Mouse (Mus musculus) small intestine, adult 2 months (tissue): ENCODE measurements around the gene Slc25a47. TPM values are rescaled to one million over a fixed set of nuclear protein-coding genes. Genes with fewer than 3 reads are reported as not detected.

ENCODE experiments used
- H3K27ac ChIP-seq: fragments of 200-500 bp; 2 replicates; pipeline ENCODE4 v1.5.1; 2012; ENCODE audit warnings: low read depth, low read length, control low read depth, inconsistent platforms; ENCODE audit not compliant: insufficient read depth
- H3K27me3 ChIP-seq: fragments of 200-500 bp; 2 replicates; pipeline ENCODE4 v1.6.1; 2012; ENCODE audit warnings: mild to moderate bottlenecking, moderate library complexity, low read length, inconsistent platforms; ENCODE audit not compliant: control insufficient read depth, insufficient read depth
- H3K36me3 ChIP-seq: fragments of 200-500 bp; 2 replicates; pipeline ENCODE4 v1.6.1; 2012; ENCODE audit warnings: mild to moderate bottlenecking, low read length, control low read depth, inconsistent platforms; ENCODE audit not compliant: control insufficient read depth, insufficient read depth
- H3K4me1 ChIP-seq: fragments of 200-500 bp; 2 replicates; pipeline ENCODE4 v1.6.1; 2012; ENCODE audit warnings: low read length, inconsistent platforms, mixed read lengths; ENCODE audit not compliant: control insufficient read depth, insufficient read depth, insufficient read length
- H3K4me3 ChIP-seq: fragments of 200-500 bp; 2 replicates; pipeline ENCODE4 v1.5.1; 2012; ENCODE audit warnings: low read depth, mild to moderate bottlenecking, control low read depth, inconsistent platforms, low read length, moderate library complexity
- CTCF ChIP-seq: fragments of 200-500 bp; IDR thresholded peaks from 2 replicates; pipeline ENCODE4 v1.5.1; 2012; ENCODE audit warnings: low read depth, mild to moderate bottlenecking, control low read depth, inconsistent platforms, low read length, moderate library complexity, mixed read lengths; ENCODE audit not compliant: insufficient replicate concordance, insufficient read length; ENCODE audit errors: extremely low read depth
- POLR2A ChIP-seq: fragments of 200-500 bp; IDR thresholded peaks from 2 replicates; pipeline ENCODE4 v1.6.1; 2012; ENCODE audit warnings: low read depth, mild to moderate bottlenecking, control low read depth, inconsistent platforms, low read length, moderate library complexity
- WGBS: fragments of 180-500 bp; shearing (Covaris S2); methylation state at CpG from one replicate; pipeline ENCODE4 v1.1.7; 2018; 5-methylcytosine and 5-hydroxymethylcytosine counted together
- polyA plus RNA-seq: library from polyadenylated mRNA; depleted of rRNA; stranded (reverse); fragments of >200 nt; gene quantifications from 2 replicates; pipeline ENCODE4 v1.2.3, GENCODE M21; 2012

The Slc25a47 gene
- polyA plus RNA-seq, 1 experiment: 7.9 TPM

GRCm38 (mm10) chr12:108833408-108833807 is 2.4 kb upstream of the Slc25a47 start:
- H3K36me3 ChIP-seq: no peaks in the 10 kb centered on the region
- no peak overlapping the region for H3K4me3 ChIP-seq
- H3K4me1 ChIP-seq: peaks cover 26% of the 10 kb centered on the region
- TF ChIP-seq POLR2A (no peak), CTCF (no peak)
- no peaks in the 10 kb centered on the region for H3K27me3 ChIP-seq
- H3K27ac ChIP-seq: no peak overlapping the region
- 85% methylated on average over 3 of the region's 3 CpGs for WGBS

DNA sequence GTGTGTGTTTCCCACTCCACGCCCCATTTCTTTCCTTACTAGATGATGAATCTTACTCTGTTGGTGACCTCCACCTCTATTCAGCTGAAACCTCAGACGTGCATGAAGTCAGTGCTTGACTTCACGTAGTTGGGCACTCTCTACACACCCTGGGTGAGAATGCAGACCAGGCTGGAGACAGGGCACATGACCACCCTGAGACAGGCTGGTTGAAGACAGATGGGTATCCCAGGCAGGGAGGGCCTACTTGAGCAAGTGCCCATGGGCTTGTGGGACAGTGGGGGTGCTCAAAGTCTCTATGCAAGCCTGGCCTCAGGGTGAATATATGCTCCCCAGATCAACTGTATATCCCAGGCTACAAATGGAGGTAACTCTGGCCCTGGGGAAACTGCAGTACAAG is 1.5 kb upstream of the Slc25a47 start:
- Histone ChIP-seq H3K27ac (no peak overlapping the region), H3K4me1 (peaks cover 27% of the 10 kb centered on the region), H3K36me3 (no peaks in the 10 kb centered on the region), H3K4me3 (no peak overlapping the region), H3K27me3 (no peaks in the 10 kb centered on the region)
- WGBS: 86% methylated on average over 3 of the region's 3 CpGs
- TF ChIP-seq CTCF: no peak
- TF ChIP-seq POLR2A: no peak

GRCm38 (mm10) chr12:108834786-108835185 is 1.1 kb upstream of the Slc25a47 start:
- H3K27me3 ChIP-seq: no peaks in the 10 kb centered on the region
- no peak overlapping the region for H3K27ac ChIP-seq
- peak overlapping the region; percentile 73; the same call in 1 of the 2 replicates for H3K4me3 ChIP-seq
- 26% methylated on average over 5 of the region's 5 CpGs for WGBS
- H3K36me3 ChIP-seq: no peaks in the 10 kb centered on the region
- no peak for TF ChIP-seq POLR2A
- TF ChIP-seq CTCF: no peak
- H3K4me1 ChIP-seq: peaks cover 27% of the 10 kb centered on the region

DNA sequence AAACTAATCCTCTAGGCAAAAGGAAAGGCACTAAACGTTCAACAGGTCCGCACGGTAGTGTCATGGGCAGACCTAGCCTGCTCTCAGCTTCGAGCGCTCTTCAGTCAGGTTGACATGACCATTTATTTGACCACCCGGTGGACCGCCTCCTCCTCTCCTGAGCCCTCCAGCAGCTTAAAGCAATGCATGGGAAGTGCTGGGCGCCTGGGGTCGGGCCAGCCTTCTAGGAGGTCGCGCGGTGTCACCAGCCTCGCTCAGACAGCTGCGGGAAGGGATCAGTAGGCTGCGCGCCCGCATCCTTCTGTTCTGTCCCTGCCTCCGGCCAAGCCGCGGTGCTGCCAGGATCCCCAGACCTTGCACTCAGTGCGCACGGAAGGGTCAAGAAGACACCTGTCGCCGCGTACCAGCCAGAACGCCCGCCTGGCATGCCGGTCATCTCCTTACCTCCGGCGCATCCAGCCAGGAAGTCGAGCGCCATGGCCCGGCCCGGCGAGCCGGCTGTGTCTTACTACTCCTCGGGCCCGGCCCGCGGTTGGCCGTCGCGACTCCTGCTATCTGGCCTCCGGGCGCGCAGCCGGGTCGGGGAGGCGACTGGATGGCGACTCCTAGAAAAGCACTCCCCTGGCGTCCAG is 522 bp upstream of the Slc25a47 start:
- peak; percentile 48 for TF ChIP-seq POLR2A
- TF ChIP-seq CTCF: no peak
- Histone ChIP-seq H3K36me3 (no peaks in the 10 kb centered on the region), H3K4me1 (peaks cover 27% of the 10 kb centered on the region), H3K27ac (no peak overlapping the region), H3K27me3 (no peaks in the 10 kb centered on the region), H3K4me3 (peak overlapping the region; percentile 73)
- 2% methylated on average over 51 of the region's 51 CpGs for WGBS

DNA sequence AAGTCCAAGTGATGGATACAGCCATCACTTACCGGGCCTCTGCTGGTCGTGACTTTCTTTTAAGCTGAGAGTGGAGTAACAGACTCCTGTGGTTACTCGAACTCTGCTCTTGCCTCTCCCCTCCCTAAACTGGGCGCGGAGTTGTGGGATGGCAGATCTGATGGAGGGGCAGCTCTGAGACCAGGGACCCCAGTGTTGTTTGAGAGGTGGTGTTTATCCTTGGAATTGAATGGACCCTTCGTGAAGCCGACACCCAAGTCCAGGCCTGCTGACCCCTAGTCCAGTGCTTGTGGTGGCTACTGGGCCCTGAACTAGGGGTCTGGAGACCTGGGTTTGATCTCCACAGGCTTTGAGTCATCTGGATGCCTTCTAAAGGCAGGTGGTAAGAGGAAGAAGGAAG is 876 bp downstream of the Slc25a47 start:
- Histone ChIP-seq H3K4me1 (peaks cover 27% of the 10 kb centered on the region), H3K27me3 (no peaks in the 10 kb centered on the region), H3K27ac (peak overlapping the region; percentile 51), H3K4me3 (peak overlapping the region; percentile 73), H3K36me3 (no peaks in the 10 kb centered on the region)
- TF ChIP-seq CTCF: no peak
- TF ChIP-seq POLR2A: no peak
- WGBS: 17% methylated on average over 7 of the region's 7 CpGs

DNA sequence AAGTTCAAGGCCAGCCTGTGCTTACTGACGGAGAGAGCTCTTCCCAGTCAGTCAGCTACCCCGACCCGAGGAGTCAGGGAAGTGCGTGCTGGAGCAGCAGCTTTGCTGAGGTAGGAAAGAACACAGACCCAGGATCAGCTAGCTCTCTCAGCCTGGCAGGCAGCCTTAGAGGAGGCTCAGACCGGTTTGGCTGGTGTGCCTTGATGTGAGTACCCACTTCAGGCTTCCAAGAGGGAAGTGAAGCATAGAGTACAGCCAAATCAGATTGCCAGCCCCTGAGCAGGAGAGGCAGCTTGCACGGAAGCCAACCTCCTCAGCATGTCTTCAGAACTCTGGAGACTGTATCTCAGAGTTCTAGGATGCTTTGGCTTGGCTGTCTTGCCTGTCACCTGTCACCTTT is 5.3 kb downstream of the Slc25a47 start:
- Histone ChIP-seq H3K4me1 (peaks cover 20% of the 10 kb centered on the region), H3K36me3 (0 out of 2 replicates have a peak, but pooled peaks cover 2% of the 10 kb centered on the region), H3K27me3 (no peaks in the 10 kb centered on the region), H3K27ac (no peak overlapping the region), H3K4me3 (no peak overlapping the region)
- TF ChIP-seq POLR2A (no peak), CTCF (no peak)
- WGBS: 85% methylated on average over 6 of the region's 6 CpGs

DNA sequence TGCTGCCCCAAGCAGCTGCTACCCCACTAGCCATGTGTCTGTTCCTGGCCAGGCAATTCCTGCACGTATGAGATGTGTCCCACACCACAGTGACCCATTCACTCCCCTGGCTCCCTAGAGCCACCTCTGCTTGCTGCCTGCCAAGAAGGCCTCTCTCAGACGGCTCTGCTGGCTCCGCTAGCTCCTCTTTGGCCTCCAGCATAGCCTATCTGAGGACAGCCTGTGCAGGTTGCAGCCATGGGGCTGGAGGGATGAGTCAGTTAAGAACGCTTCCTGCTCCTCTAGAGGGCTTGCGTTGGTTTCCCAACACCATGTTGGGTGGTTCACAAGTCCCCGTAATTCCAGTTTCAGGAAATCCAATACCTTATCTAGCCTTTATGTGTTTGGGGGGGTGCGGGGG is 6.8 kb downstream of the Slc25a47 start:
- Histone ChIP-seq H3K27me3 (no peaks in the 10 kb centered on the region), H3K4me1 (peaks cover 7% of the 10 kb centered on the region), H3K27ac (no peak overlapping the region), H3K4me3 (no peak overlapping the region), H3K36me3 (0 out of 2 replicates have a peak, but pooled peaks cover 2% of the 10 kb centered on the region)
- TF ChIP-seq POLR2A: no peak
- TF ChIP-seq CTCF: no peak
- WGBS: 84% methylated on average over 7 of the region's 7 CpGs
